Mouse (Mus musculus) cortical plate, adult 2 months (tissue): ENCODE data around the gene Lyrm9.

Experiments used
- CTCF ChIP-seq: fragments of 200-500 bp; IDR thresholded peaks from 2 replicates; pipeline ENCODE4 v1.5.1; 2011; ENCODE audit warnings: mild to moderate bottlenecking, control low read depth, low read length; ENCODE audit not compliant: insufficient read depth; ENCODE audit errors: extremely low read depth
- POLR2A ChIP-seq: fragments of 200-500 bp; IDR thresholded peaks from 2 replicates; pipeline ENCODE4 v1.6.1; 2011; ENCODE audit warnings: mild to moderate bottlenecking, low read length, control low read depth; ENCODE audit not compliant: insufficient read depth; ENCODE audit errors: extremely low read depth

GRCm38 (mm10) chr11:78792465-78792864 is 33.9 kb upstream of the Lyrm9 start:
- TF ChIP-seq CTCF, result no peak
- TF ChIP-seq POLR2A, result no peak
